Mouse (Mus musculus): Measurements from ENCODE around the gene Ak5.

Ak5 gene

DNA sequence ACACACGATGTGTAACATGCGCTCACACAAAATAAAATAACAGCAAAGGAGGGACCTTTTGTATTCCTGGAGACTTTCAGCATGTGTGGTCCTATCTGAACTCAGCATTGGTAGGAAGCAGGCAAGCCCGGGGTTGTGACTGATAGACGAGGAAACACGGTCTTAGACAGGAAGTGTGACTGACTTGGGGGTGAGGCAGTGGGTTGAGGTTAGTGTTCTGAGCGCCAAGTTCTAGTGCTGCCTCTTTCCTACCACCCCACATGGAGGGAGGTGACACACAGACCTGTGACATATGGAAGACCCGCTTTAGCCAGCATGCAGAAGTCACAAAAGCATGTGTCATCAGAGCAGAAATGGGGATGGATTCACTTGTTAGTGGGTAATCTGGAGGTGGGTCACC lies 158.9 kb downstream of the Ak5 start:
- DNase-seq: no peak

DNA sequence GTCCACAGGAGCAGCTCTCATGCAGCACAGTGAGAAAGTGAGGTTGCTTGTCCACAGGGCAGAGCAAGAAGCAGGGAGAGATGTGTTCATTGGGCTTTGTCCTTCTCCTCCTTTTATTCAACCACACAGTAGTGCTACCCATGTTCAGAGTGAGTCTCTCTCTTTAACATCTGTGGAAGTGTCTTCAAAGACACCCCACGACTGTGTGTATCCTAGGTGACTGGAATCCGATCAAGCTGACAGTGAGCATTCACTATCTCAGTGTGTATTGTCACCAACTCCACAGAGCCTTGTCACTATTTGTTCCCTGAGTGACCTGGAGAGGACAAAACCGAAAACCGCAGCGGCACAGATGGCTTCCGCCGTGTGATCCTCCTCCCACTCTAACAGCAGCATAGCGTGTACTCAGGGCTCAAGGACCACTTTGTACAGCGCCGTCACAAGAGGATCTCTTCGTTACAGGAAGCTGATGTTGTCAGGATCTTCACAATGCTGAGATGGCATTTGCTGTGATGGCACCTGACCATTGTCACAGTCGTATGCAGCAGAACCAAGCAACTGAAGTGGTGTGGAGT lies 159.7 kb downstream of the Ak5 start:
- no peak for DNase-seq

DNA sequence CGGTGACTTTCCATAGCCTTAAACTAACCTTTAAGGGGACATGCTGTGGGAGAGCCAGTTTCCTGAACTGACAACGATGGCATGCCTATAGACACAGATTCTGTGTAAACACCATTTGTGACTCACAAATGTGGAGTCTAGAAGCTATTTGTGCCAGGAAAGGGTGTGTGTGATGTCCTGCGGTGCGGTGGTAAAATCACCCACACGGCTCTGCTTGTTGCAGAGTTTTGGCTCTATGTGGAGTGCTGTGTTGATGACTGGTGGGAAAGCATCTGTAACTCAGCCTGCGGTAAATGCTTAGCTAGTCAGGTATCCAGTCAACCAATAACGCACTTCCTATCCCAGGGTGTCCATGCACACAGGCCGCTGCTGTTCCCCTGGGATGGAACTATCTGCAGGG lies 160.3 kb downstream of the Ak5 start:
- DNase-seq: no peak

DNA sequence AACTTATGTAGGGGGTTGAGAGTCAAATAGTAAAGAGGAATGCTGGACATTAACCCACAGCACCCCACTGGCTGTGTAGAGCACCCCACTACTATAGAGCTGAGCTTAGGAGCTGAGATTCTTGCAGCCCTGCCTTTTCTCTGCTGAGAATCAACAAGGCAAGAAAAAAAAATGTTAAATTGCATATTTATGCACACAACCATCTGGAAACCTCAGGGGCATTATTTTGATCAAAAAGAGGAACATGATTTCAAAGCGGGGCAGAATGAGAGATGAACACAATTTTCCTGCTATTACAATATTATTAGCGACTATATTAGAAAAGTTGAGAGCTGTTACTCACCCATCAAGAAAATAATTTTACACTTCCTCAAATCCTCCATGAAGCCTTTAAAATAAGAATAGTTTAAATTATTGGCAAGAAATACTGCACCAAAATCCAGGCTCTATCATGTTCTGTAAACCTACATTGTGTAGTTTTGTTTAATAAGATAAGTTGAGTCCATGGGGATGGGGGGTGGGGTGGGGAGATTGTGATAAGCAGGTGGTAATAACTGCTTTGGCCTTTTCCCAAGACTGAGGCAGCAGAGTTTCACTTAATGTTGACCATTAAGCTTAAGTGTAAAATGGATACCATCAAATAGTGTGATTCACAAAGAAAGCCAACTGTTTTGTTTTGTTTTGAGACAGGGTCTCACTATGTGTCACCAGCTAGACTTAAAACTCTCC lies 169.0 kb downstream of the Ak5 start:
- DNase-seq: no peak

DNA sequence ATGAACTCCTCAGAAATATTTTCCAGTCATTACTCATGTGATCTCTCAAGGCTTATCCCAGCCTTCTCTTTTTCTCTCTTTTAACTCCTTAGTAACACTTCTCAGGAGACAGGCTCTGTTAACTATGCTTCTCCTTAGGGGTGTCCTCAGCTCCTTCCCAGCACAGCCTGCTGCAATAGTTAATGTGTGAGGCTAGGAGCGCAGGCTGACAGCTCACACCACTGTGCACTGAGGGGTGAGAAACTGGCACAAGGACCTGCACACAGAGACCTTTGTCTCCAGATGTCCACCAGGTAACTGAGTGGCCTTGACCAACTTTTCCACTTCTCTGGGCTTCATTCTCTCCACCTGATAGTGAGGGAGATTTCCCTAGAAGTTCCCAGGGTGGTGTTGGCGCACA lies 170.3 kb downstream of the Ak5 start:
- no peak for DNase-seq

DNA sequence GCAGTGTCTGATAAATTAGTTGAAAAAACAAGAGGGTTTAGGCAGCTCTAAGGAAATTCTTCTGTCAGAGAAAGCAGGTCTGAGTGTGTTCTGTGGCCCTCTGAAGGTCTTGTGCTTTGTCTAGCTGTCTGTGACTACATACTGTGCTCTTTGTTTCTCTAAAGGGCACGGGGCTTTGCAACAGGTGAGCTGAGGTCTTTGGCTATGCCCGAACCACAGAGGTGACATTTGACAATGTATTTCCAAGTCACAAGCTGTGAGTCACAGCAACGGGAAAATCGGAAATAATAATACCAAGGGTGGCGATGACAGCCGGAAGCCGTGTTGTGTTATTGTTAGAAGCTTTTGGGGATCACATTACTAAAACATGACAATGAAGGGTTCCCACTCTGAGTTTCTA lies 171.1 kb downstream of the Ak5 start:
- DNase-seq: no peak

DNA sequence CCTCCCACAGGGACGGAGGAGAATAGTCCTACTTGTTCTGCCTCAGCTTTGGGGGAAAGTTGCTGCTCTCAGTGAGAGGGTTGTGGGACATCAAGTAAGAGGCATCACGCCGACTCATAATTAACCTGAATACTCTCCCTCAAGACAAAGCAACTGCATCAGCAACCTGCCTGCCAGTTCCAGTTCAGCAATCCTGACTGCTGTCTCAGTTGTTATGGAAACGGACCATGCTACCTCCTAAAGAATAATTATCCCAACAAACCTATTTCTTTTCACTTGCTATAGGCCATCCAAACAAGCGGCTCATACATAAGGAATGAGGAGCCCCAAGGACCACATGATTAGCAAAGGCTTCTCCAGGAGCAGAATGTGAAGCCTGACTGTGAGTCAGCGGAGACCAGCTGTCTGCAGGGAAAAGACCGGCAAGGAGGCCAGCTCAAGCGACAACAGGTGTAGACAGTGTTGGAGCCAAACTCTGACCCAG lies 172.7 kb downstream of the Ak5 start:
- peak in 1 of 2 experiments; percentile 9 for DNase-seq

DNA sequence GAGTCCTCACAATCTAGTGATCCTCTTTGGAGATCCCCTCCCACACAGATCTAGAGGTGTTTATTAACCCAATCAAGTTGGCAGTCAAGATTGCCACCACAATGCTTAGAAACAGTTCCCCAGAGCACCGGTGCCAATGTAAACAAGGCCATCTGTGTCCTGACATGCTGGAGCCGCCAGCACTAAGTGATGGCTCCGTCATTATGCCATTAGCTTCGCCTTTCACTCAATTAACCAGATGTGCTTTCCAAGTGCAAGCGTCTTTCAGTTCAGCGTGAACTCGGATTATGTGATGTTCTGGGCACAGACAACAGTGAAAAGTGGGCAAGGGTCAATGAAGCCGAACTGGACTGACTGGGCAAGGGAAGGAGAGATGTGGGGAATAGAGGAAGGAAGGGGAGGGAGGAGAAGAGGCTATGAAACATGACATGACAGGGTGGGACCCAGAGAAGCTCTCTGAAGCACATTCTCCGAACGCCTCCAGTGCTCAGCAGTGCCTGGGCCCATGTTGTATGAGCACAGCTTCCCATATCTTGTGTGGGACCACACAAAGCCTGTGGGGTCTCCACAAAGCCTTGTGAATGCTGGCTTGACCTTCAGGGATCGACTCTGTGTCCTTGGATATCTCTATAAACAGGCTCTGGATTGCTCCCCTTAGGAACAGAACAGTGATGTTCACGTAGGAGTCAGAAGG lies 173.3 kb downstream of the Ak5 start:
- DNase-seq: peak; percentile 27 to 55

DNA sequence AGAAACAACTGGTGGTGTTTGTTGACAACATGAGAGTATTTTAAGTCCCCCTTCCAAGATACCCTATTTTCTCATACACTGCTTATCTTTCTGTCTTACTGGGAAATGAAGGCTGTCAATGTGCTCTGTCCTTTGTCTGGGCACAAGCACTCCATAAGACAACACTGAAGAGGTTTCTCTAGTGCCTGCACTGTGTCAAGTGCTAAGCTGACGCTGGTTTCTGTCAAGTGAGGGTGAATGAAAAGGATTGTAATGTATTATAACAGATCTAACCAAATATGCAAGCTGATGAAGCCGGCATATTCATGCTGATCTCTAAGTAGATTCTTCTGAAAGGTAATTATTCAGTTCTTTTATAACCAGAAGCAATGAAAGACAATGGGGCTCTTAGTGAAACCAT lies 174.3 kb downstream of the Ak5 start:
- DNase-seq: no peak

DNA sequence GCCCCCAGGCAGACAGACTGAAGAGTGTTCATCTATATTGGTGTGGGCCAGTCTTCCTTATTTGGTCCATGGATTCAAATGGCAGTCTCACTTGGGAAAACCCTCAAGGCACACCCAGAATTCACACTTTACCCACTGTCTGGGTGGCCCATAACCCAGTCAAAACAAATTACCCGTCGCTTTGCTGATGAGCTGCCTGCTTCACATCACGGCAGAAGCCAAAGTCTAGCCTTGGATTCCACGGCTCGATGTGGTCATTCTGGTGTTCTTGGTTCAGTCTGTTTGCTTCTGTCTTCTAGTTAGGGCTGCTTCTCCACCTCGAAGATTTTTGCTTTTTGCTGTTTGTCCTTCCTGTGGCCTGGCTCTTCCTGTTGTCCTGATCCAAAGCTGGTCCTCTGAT lies 175.9 kb downstream of the Ak5 start:
- DNase-seq: peak; percentile 28 to 53

DNA sequence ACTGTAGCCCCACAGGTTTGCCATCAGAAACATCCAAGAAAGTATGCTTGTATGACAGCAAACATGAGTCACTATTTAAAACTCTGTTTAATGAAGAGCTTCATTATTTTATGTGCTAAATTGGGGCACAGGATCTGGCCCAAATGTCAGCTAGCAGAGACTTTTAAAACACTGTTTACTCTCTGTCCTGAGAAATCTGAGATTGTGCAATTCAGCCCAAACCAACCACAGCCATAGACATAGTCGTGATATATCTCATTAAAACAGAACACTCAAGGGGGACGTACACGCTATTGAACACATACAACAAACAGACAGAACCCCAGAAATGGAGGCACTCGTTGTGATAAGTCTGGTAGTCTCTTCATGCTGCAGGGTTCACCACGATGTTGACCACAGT lies 177.7 kb downstream of the Ak5 start:
- no peak for DNase-seq

DNA sequence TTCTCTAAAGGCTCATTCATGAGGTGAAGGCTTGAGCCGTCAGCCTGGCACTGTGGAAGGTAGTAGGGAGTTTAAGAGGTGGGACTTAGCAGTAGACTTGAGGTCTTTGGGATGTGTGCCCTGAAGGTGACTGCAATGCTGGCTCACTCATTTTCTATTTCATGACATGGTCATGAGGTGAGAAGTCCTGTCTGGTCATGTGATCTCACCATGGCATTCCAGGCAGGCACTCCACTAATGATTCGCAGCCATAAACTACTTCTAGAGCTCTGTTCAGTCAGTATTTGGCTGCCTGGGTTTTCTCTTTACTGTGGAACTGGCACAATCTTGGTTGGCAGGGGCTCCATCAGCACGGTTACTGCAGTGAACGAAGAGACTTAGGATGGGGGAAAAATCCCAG lies 179.2 kb downstream of the Ak5 start:
- no peak for DNase-seq

DNA sequence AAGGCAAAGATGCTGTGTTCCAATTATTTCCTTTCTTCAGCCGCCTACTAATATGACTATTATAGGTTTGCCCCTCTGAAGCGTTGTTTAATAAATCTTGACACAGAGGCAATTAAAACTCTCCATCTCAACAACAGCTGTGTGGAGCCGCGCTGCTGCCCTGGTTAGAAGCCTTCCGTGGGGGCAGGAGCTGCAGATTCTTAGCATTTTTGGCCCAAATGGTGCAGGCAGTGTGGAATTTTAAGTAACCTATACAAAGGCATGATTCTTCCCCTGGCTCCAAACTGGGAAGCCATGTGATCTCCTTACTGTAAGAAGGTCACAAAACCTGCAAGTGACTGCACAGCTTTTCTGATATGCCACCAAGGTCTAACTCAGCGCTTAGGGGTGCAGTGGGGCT lies 184.0 kb downstream of the Ak5 start:
- peak in 1 of 2 experiments; percentile 24 for DNase-seq

DNA sequence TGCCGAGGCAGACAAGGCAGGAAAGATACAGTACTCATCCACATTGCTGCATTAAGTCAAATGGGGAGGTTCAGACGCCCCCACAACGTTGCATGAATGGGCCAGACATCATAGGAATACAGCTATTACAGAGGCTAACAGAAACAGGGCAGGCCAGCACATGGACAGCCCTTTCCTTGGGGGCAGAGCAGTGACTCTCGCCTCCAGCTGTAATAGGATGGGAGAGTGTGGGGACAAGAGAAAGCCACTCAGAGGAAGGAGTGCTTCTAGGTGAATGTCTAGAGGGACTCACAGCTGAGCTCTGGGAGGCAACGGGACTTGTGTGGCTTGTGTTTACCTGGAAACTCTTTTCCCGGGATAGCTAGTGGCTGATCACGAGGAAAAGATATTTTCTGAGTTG lies 184.4 kb downstream of the Ak5 start:
- DNase-seq: no peak

DNA sequence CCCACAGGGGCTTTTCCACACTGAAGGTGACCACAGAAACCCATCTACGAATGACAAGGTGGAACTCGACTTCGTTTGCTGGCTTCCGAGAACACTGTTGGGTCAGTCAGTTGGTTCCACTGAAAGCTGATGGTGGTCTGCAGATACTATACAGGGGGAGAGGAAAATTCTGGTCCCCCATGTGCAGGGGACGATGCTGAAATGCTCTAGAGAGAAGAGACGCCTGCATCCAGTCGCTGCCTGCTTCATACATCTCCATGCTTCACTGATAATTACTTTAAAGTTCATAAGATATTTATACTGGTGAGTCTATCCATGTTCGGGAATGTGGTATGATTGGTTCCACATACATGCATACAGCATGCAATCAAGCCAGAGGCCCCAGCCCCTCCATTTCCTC lies 186.0 kb downstream of the Ak5 start:
- DNase-seq: no peak

DNA sequence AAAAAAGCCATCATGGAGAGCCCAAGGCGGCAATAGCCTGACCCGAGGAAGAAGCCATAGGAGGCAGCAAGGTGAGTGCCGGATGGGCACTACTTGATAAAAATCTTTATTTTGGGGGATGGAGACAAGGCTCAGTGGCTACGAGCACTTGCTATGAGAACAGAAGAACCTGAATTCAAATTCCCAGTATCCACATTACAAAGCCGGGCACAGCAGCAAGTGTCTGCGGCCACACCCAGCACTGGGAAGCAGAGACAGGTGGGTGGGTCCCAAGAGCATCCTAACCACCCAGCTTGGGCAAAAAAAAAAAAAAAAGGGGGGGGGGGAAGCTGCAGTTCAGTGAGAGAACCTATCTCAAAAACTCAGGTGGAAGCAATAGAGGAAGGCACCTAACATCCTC lies 187.8 kb downstream of the Ak5 start:
- no peak for DNase-seq

DNA sequence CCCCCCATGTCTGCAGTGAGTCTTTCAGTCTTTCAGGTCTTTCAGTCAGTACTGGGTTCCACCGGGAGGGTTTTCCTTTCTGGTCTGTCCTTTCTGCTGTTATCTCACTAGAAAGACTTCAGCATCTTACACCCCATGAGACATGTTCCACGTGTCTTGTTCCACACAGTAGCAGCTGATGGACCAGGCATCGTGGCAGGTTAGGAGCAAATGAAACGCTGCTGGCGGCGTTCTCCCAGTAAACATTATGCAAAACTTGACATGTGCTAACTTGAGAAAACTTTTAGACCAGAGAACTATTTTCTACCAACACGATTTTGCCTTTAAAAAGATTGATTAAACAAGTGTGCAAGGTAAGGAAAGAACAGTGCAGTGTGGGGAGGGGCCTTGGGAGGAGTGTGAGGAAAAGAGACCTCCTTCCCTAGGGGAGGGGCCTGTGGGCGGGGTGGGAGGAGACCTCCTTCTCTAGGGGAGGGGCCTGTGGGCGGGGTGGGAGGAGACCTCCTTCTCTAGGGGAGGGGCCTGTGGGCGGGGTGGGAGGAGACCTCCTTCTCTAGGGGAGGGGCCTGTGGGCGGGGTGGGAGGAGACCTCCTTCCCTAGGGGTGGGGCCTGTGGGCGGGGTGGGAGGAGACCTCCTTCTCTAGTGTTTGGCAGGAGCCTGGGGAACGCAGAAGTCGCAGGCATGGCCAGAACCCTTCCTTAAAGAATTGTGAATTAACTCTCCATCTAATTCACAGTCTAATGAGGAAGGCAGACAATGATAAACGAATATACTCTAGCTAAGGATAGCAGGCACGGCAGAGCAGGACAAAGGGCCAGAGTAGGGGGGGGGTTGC lies 189.3 kb downstream of the Ak5 start:
- DNase-seq: peak; percentile 60

DNA sequence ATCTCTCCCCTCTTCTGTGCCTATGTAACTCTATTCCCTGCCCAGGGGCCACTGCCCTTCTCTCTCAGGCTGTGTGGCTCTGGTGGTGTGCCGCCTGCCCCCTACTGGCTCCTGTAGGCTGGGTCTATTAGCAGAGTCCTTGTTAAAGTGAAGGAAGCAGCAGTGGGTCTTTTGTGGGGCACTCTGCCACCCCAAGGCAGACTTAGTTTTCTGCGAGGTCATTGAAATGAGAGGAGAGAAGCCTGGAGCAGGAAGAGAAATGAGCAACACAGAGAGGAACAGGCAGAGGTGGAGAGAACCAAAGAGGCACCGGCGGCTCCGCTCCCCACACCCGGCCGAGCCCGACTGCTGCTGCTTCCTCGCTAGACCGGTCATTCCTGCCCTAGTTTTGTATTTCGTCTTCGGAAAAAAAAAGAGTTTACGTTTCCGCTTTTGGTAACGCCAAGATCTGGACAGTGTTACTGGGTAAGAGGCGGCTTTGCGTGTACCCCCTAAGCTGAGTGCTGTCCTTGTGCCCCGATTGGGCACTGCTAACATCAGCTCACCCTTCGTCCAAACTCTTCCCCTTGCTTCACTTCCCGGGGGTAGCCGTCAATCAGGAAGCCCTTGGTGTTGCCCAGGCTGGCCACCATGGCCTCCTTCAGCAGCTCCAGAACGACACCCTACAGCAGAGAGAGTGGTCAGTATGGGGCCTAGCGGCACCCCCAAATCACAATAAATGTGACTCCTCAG lies 190.2 kb downstream of the Ak5 start:
- DNase-seq: peak; percentile 77 to 81

DNA sequence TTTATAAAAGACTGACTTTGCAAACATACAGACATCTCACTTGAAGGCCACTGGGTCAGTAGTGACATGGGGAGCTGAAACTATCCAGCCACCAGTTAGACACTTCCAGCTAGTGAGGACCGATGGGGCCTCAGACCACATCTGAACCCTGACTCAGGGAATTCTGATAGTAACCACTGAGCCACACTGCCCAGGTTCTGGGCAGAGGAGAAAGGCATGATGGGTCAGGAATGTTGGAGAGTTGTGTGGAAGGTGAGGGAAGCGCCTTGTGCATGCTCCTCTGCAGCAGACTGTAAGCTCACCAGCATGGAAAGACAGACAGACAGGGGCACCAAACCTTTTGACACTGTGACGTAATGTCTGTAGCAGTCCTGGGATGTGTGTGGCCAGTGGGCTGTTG lies 192.3 kb downstream of the Ak5 start:
- DNase-seq: no peak

DNA sequence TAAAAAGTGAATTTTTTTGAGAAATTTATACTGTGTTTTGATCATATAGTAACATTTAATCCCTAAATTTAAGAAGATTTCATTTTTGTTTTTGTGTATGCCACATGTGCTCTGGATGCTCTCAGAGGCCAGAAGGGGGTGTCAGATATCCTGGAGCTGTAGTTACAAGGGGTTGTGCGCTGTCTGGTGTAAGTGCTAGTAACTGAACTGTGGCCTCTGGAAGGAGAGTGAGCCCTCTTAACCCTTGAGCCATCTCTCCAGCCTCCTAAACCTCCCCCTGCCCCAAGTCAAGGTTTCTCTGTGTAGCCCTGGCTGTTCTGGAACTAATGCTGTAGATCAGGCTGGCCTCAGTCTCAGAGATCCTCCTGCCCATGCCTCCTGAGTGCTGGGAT lies 192.9 kb downstream of the Ak5 start:
- DNase-seq: no peak

DNA sequence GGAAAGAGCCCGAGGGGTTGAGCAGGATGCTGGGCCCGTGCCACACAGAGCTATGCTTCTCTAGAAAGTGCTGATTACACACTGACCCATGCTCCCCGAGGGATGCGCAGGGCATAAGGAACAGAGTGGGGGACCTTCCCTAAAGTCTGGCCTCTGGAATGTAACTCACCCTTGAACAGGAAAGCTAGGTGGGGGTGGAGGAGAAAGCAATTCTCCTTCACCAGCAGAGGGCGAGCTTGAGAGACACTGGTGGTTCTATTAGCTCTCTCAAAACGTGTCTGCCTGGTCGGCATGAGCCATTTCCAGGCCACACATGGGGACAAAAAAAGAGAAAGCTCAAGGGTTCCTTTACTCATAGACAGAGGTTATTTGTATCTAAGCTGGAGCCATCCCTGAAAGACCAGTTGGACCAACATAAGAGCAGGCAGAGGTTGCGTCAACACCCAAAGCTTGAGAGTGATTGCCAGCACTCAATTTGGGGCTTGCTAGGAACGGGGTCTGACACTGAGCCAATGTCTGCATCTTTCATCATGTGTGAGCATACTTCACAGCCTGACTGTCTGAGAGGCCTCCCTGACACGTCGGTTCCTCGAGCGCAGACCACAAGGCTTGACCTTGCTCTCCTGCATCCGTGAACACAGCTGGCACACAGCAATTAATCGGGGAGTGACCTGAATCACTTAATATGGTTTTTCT lies 193.4 kb downstream of the Ak5 start:
- DNase-seq: peak; percentile 73 to 74

DNA sequence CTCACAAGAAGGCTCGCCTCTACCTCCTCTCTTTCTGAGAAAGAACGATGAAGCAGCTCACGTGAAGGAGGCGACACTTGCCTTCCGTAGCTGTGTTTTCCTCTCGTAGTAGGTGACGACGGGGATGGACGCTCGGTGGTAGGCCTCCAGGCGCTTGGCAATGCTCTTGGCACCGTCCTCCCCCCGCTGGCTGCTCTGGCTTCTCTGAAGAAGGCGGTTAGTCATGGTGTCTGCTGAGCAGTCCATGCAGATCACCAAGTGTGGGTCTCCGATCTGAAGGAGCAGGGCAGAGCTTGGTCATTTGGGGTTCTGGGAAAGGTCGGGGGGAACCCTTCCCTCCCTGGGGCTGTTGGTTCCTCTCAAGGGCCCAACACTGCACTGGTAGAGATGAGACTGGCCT lies 195.5 kb downstream of the Ak5 start:
- DNase-seq: no peak

Data from lung, postnatal 4 days (tissue).